Mouse (Mus musculus) MEL (cell line): ENCODE data around the gene Fgfr2. TPM values are rescaled to one million over a fixed set of nuclear protein-coding genes. Genes with fewer than 3 reads are reported as not detected.
A peak's percentile ranks its signal among the peaks of the same experiment; 100 is the strongest.

ENCODE experiments used
- DNase-seq: peaks from one replicate; pipeline ENCODE4 v3.0.0; 2011; ENCODE audit warnings: low read depth, low spot score
- H3K27ac ChIP-seq: 2 replicates; pipeline ENCODE4 v1.5.1; 2012; ENCODE audit warnings: low read depth, mild to moderate bottlenecking, control low read depth, low read length, moderate library complexity; ENCODE audit not compliant: control insufficient read depth
- H3K27me3 ChIP-seq, 2 experiments: fragments of 150-350 bp in 1 of 2; sonication (generic) in 1 of 2; 2 replicates each; pipeline ENCODE4 v1.6.1; 2012; ENCODE audit warnings: low read length in 2 of 2, mild to moderate bottlenecking in 2 of 2, improper control_type of control experiment in 1 of 2, moderate library complexity in 1 of 2; ENCODE audit not compliant: insufficient read depth in 2 of 2, control insufficient read depth in 1 of 2
- H3K36me3 ChIP-seq, 2 experiments: 2 replicates each; pipeline ENCODE4 v1.6.1; 2012 to 2014; ENCODE audit warnings: low read length in 2 of 2, improper control_type of control experiment in 1 of 2, inconsistent platforms in 1 of 2, mild to moderate bottlenecking in 1 of 2; ENCODE audit not compliant: insufficient read depth in 2 of 2, control insufficient read depth in 1 of 2
- H3K4me1 ChIP-seq, 2 experiments: fragments of 150-350 bp in 1 of 2; sonication (generic) in 1 of 2; 2 replicates each; pipeline ENCODE4 v1.6.1; 2012; ENCODE audit warnings: low read length in 2 of 2, improper control_type of control experiment in 1 of 2, mild to moderate bottlenecking in 1 of 2; ENCODE audit not compliant: insufficient read depth in 2 of 2, control insufficient read depth in 1 of 2
- H3K4me3 ChIP-seq, 2 experiments: fragments of 150-350 bp in 1 of 2; sonication (generic) in 1 of 2; 2 replicates each; pipeline ENCODE4 v1.5.1; 2012; ENCODE audit warnings: low read depth in 2 of 2, low read length in 2 of 2, mild to moderate bottlenecking in 2 of 2, moderate library complexity in 2 of 2, control low read depth in 1 of 2, improper control_type of control experiment in 1 of 2; ENCODE audit not compliant: control insufficient read depth in 1 of 2, insufficient read depth in 1 of 2
- H3K79me2 ChIP-seq: 2 replicates; pipeline ENCODE4 v1.6.1; 2012; ENCODE audit warnings: mild to moderate bottlenecking, low read length, moderate library complexity; ENCODE audit not compliant: control insufficient read depth, poor library complexity, insufficient read depth
- H3K9ac ChIP-seq: 2 replicates; pipeline ENCODE4 v1.6.1; 2012; ENCODE audit warnings: low read depth, mild to moderate bottlenecking, control low read depth, low read length, moderate library complexity; ENCODE audit not compliant: control insufficient read depth, poor library complexity, severe bottlenecking
- H3K9me3 ChIP-seq: fragments of 150-350 bp; sonication (generic); replicated peaks from 2 replicates; pipeline ENCODE4 v1.6.1; 2012; ENCODE audit warnings: mild to moderate bottlenecking, low read length, improper control_type of control experiment, moderate library complexity; ENCODE audit not compliant: insufficient read depth
- BHLHE40 ChIP-seq: IDR thresholded peaks from 2 replicates; pipeline ENCODE4 v1.6.1; 2012; ENCODE audit warnings: low read depth, mild to moderate bottlenecking, inconsistent platforms, low read length, improper control_type of control experiment, borderline replicate concordance
- CHD1 ChIP-seq: IDR thresholded peaks from 2 replicates; pipeline ENCODE4 v1.6.1; 2012; ENCODE audit warnings: low read depth, mild to moderate bottlenecking, inconsistent platforms, low read length, improper control_type of control experiment
- CHD2 ChIP-seq: IDR thresholded peaks from 2 replicates; pipeline ENCODE4 v1.6.1; 2011; ENCODE audit warnings: low read length, improper control_type of control experiment
- CTCF ChIP-seq, 3 experiments: IDR thresholded peaks in 2 of 3; conservative IDR thresholded peaks in 1 of 3; 2 replicates each; pipeline ENCODE4 v1.5.1; 2011 to 2012; ENCODE audit warnings: low read length in 3 of 3, low read depth in 2 of 3, mild to moderate bottlenecking in 2 of 3, improper control_type of control experiment in 1 of 3, inconsistent platforms in 1 of 3, mixed read lengths in 1 of 3, moderate library complexity in 1 of 3; ENCODE audit not compliant: control insufficient read depth in 1 of 3, insufficient read depth in 1 of 3, poor library complexity in 1 of 3, severe bottlenecking in 1 of 3
- E2F4 ChIP-seq: IDR thresholded peaks from 2 replicates; pipeline ENCODE4 v1.6.1; 2011; ENCODE audit warnings: low read depth, low read length, improper control_type of control experiment, borderline replicate concordance
- EP300 ChIP-seq, 2 experiments: IDR thresholded peaks; 2 replicates each; pipeline ENCODE4 v1.6.1; 2011; ENCODE audit warnings: improper control_type of control experiment in 2 of 2, low read length in 2 of 2, low read depth in 1 of 2, mild to moderate bottlenecking in 1 of 2
- GATA1 ChIP-seq: IDR thresholded peaks from 2 replicates; pipeline ENCODE4 v1.6.1; 2011; ENCODE audit warnings: low read depth, low read length, improper control_type of control experiment
- JUND ChIP-seq: IDR thresholded peaks from 2 replicates; pipeline ENCODE4 v1.6.1; 2011; ENCODE audit warnings: low read depth, mild to moderate bottlenecking, improper control_type of control experiment, low read length
- KAT2A ChIP-seq: conservative IDR thresholded peaks from 2 replicates; pipeline ENCODE4 v1.6.1; 2012; ENCODE audit warnings: low read depth, low read length, improper control_type of control experiment, inconsistent platforms
- MEF2A ChIP-seq: IDR thresholded peaks from 2 replicates; pipeline ENCODE4 v1.6.1; 2014; ENCODE audit warnings: low read depth, mild to moderate bottlenecking, inconsistent platforms, low read length, improper control_type of control experiment; ENCODE audit not compliant: poor library complexity, insufficient replicate concordance, severe bottlenecking; ENCODE audit errors: extremely low read depth
- MXI1 ChIP-seq: IDR thresholded peaks from 2 replicates; pipeline ENCODE4 v1.6.1; 2011; ENCODE audit warnings: mild to moderate bottlenecking, low read depth, low read length, improper control_type of control experiment
- MYB ChIP-seq: IDR thresholded peaks from 2 replicates; pipeline ENCODE4 v1.6.1; 2011; ENCODE audit warnings: mild to moderate bottlenecking, low read depth, low read length, improper control_type of control experiment
- MYC ChIP-seq: IDR thresholded peaks from 2 replicates; pipeline ENCODE4 v1.6.1; 2011; ENCODE audit warnings: low read depth, mild to moderate bottlenecking, low read length, improper control_type of control experiment, moderate library complexity
- POLR2AphosphoS2 ChIP-seq: IDR thresholded peaks from 2 replicates; pipeline ENCODE4 v1.6.1; 2011; ENCODE audit warnings: low read length, improper control_type of control experiment
- POLR2AphosphoS5 ChIP-seq: IDR thresholded peaks from 2 replicates; pipeline ENCODE4 v1.6.1; 2012; ENCODE audit warnings: low read depth, borderline replicate concordance, mild to moderate bottlenecking, inconsistent platforms, low read length, moderate library complexity, mixed read lengths
- TCF12 ChIP-seq: IDR thresholded peaks from 2 replicates; pipeline ENCODE4 v1.6.1; 2014; ENCODE audit warnings: low read depth, mild to moderate bottlenecking, inconsistent platforms, low read length, improper control_type of control experiment, moderate library complexity
- USF1 ChIP-seq: IDR thresholded peaks from 2 replicates; pipeline ENCODE4 v1.6.1; 2014; ENCODE audit warnings: low read depth, mild to moderate bottlenecking, inconsistent platforms, low read length, improper control_type of control experiment, moderate library complexity
- ZKSCAN1 ChIP-seq: IDR thresholded peaks from 2 replicates; pipeline ENCODE4 v1.6.1; 2012; ENCODE audit warnings: low read depth, mild to moderate bottlenecking, inconsistent platforms, low read length, improper control_type of control experiment, moderate library complexity
- polyA plus RNA-seq, 2 experiments: library from polyadenylated mRNA; stranded (reverse) in 1 of 2; unstranded in 1 of 2; fragments of >175 nt in 1 of 2; fragments of >200 nt in 1 of 2; gene quantifications; 2 replicates each; pipeline versions ENCODE4 v1.2.1 to v1.2.4; 2012; ENCODE audit warnings: low replicate concordance in 2 of 2, low read depth in 1 of 2; ENCODE audit not compliant: insufficient read length in 2 of 2, insufficient read depth in 1 of 2, missing spikeins in 1 of 2
- total RNA-seq: library from RNA; depleted of rRNA; stranded (reverse); fragments of 300-350 nt; gene quantifications from 2 replicates; pipeline ENCODE4 v1.2.3, GENCODE M21; 2012

Gene Fgfr2
- total and polyA plus RNA-seq, 3 experiments: not detected

GRCm38 (mm10) chr7:133012637-133013366, 110.3 kb downstream of the Fgfr2 start:
- TF ChIP-seq GATA1 (peak; percentile 58), USF1 (no peak)
- Histone ChIP-seq H3K4me1 (peaks cover 0 to 7% of the 10 kb centered on the region in 2 experiments; a peak in 3 of 4 replicates), H3K9me3 (no peaks in the 10 kb centered on the region), H3K27me3 (no peaks in the 10 kb centered on the region), H3K36me3 (peaks cover 0 to 3% of the 10 kb centered on the region in 2 experiments; a peak in 3 of 4 replicates), H3K4me3 (no peak overlapping the region), H3K79me2 (0 out of 2 replicates have a peak, but pooled peaks cover 2% of the 10 kb centered on the region), H3K9ac (no peak overlapping the region), H3K27ac (no peak overlapping the region)
- no peak for DNase-seq

GRCm38 (mm10) chr7:133011611-133012010, 111.5 kb downstream of the Fgfr2 start:
- no peak for DNase-seq
- no peaks in the 10 kb centered on the region for H3K27me3 ChIP-seq
- no peak overlapping the region for H3K27ac ChIP-seq
- peaks cover 0 to 12% of the 10 kb centered on the region in 2 experiments; a peak in 3 of 4 replicates for H3K36me3 ChIP-seq
- no peaks in the 10 kb centered on the region for H3K9me3 ChIP-seq
- no peak overlapping the region for H3K9ac ChIP-seq
- peaks cover 8 to 17% of the 10 kb centered on the region in 2 experiments for H3K4me1 ChIP-seq
- TF ChIP-seq MEF2A (no peak), CHD2 (no peak), JUND (no peak), CHD1 (no peak), CTCF (IDR thresholded peaks at IDR 0.05 in 2 of 3, conservative IDR thresholded peaks at IDR 0.05 in 1 of 3; ENCODE audit: control insufficient read depth in 1 of 3, insufficient read depth in 1 of 3, low read depth in 2 of 3, low read length in 3 of 3, poor library complexity in 1 of 3, severe bottlenecking in 1 of 3) (no peak), MYC (no peak), POLR2AphosphoS2 (no peak), POLR2AphosphoS5 (no peak), ZKSCAN1 (no peak), MYB (no peak), EP300 (IDR thresholded peaks at IDR 0.05; ENCODE audit: low read depth in 1 of 2, low read length in 2 of 2) (no peak), MXI1 (no peak), TCF12 (no peak), KAT2A (no peak), GATA1 (no peak), BHLHE40 (no peak), E2F4 (no peak)
- H3K4me3 ChIP-seq: no peak overlapping the region
- H3K79me2 ChIP-seq: 0 out of 2 replicates have a peak, but pooled peaks cover 2% of the 10 kb centered on the region
